Mouse (Mus musculus) MEL (cell line): ENCODE results near the gene Acacb. TPM values are rescaled to one million over a fixed set of nuclear protein-coding genes. Genes with fewer than 3 reads are reported as not detected.
A peak's percentile ranks its signal among the peaks of the same experiment; 100 is the strongest.

Experiments used
- DNase-seq: peaks from one replicate; pipeline ENCODE4 v3.0.0; 2011; ENCODE audit warnings: low read depth, low spot score
- H3K27ac ChIP-seq: 2 replicates; pipeline ENCODE4 v1.5.1; 2012; ENCODE audit warnings: low read depth, mild to moderate bottlenecking, control low read depth, low read length, moderate library complexity; ENCODE audit not compliant: control insufficient read depth
- H3K27me3 ChIP-seq, 2 experiments: fragments of 150-350 bp in 1 of 2; sonication (generic) in 1 of 2; 2 replicates each; pipeline ENCODE4 v1.6.1; 2012; ENCODE audit warnings: low read length in 2 of 2, mild to moderate bottlenecking in 2 of 2, improper control_type of control experiment in 1 of 2, moderate library complexity in 1 of 2; ENCODE audit not compliant: insufficient read depth in 2 of 2, control insufficient read depth in 1 of 2
- H3K36me3 ChIP-seq, 2 experiments: 2 replicates each; pipeline ENCODE4 v1.6.1; 2012 to 2014; ENCODE audit warnings: low read length in 2 of 2, improper control_type of control experiment in 1 of 2, inconsistent platforms in 1 of 2, mild to moderate bottlenecking in 1 of 2; ENCODE audit not compliant: insufficient read depth in 2 of 2, control insufficient read depth in 1 of 2
- H3K4me1 ChIP-seq, 2 experiments: fragments of 150-350 bp in 1 of 2; sonication (generic) in 1 of 2; 2 replicates each; pipeline ENCODE4 v1.6.1; 2012; ENCODE audit warnings: low read length in 2 of 2, improper control_type of control experiment in 1 of 2, mild to moderate bottlenecking in 1 of 2; ENCODE audit not compliant: insufficient read depth in 2 of 2, control insufficient read depth in 1 of 2
- H3K4me3 ChIP-seq, 2 experiments: fragments of 150-350 bp in 1 of 2; sonication (generic) in 1 of 2; 2 replicates each; pipeline ENCODE4 v1.5.1; 2012; ENCODE audit warnings: low read depth in 2 of 2, low read length in 2 of 2, mild to moderate bottlenecking in 2 of 2, moderate library complexity in 2 of 2, control low read depth in 1 of 2, improper control_type of control experiment in 1 of 2; ENCODE audit not compliant: control insufficient read depth in 1 of 2, insufficient read depth in 1 of 2
- H3K79me2 ChIP-seq: 2 replicates; pipeline ENCODE4 v1.6.1; 2012; ENCODE audit warnings: mild to moderate bottlenecking, low read length, moderate library complexity; ENCODE audit not compliant: control insufficient read depth, poor library complexity, insufficient read depth
- H3K9ac ChIP-seq: 2 replicates; pipeline ENCODE4 v1.6.1; 2012; ENCODE audit warnings: low read depth, mild to moderate bottlenecking, control low read depth, low read length, moderate library complexity; ENCODE audit not compliant: control insufficient read depth, poor library complexity, severe bottlenecking
- H3K9me3 ChIP-seq: fragments of 150-350 bp; sonication (generic); replicated peaks from 2 replicates; pipeline ENCODE4 v1.6.1; 2012; ENCODE audit warnings: mild to moderate bottlenecking, low read length, improper control_type of control experiment, moderate library complexity; ENCODE audit not compliant: insufficient read depth
- CHD2 ChIP-seq: IDR thresholded peaks from 2 replicates; pipeline ENCODE4 v1.6.1; 2011; ENCODE audit warnings: low read length, improper control_type of control experiment
- ELF1 ChIP-seq: IDR thresholded peaks from 2 replicates; pipeline ENCODE4 v1.6.1; 2014; ENCODE audit warnings: low read depth, mild to moderate bottlenecking, inconsistent platforms, low read length, improper control_type of control experiment, moderate library complexity
- ETS1 ChIP-seq: IDR thresholded peaks from 2 replicates; pipeline ENCODE4 v1.6.1; 2012; ENCODE audit warnings: low read depth, mild to moderate bottlenecking, inconsistent platforms, low read length, improper control_type of control experiment, moderate library complexity
- HCFC1 ChIP-seq: IDR thresholded peaks from 2 replicates; pipeline ENCODE4 v1.6.1; 2012; ENCODE audit warnings: low read depth, mild to moderate bottlenecking, inconsistent platforms, low read length, improper control_type of control experiment, moderate library complexity
- JUND ChIP-seq: IDR thresholded peaks from 2 replicates; pipeline ENCODE4 v1.6.1; 2011; ENCODE audit warnings: low read depth, mild to moderate bottlenecking, improper control_type of control experiment, low read length
- KAT2A ChIP-seq: conservative IDR thresholded peaks from 2 replicates; pipeline ENCODE4 v1.6.1; 2012; ENCODE audit warnings: low read depth, low read length, improper control_type of control experiment, inconsistent platforms
- MAX ChIP-seq: IDR thresholded peaks from 2 replicates; pipeline ENCODE4 v1.6.1; 2011; ENCODE audit warnings: low read length, improper control_type of control experiment
- MEF2A ChIP-seq: IDR thresholded peaks from 2 replicates; pipeline ENCODE4 v1.6.1; 2014; ENCODE audit warnings: low read depth, mild to moderate bottlenecking, inconsistent platforms, low read length, improper control_type of control experiment; ENCODE audit not compliant: poor library complexity, insufficient replicate concordance, severe bottlenecking; ENCODE audit errors: extremely low read depth
- MXI1 ChIP-seq: IDR thresholded peaks from 2 replicates; pipeline ENCODE4 v1.6.1; 2011; ENCODE audit warnings: mild to moderate bottlenecking, low read depth, low read length, improper control_type of control experiment
- MYB ChIP-seq: IDR thresholded peaks from 2 replicates; pipeline ENCODE4 v1.6.1; 2011; ENCODE audit warnings: mild to moderate bottlenecking, low read depth, low read length, improper control_type of control experiment
- POLR2A ChIP-seq, 2 experiments: IDR thresholded peaks; 2 replicates each; pipeline ENCODE4 v1.6.1; 2011 to 2012; ENCODE audit warnings: low read length in 2 of 2, mild to moderate bottlenecking in 2 of 2, control low read depth in 1 of 2, improper control_type of control experiment in 1 of 2, low read depth in 1 of 2, moderate library complexity in 1 of 2; ENCODE audit not compliant: control insufficient read depth in 1 of 2, insufficient read depth in 1 of 2, poor library complexity in 1 of 2
- POLR2AphosphoS2 ChIP-seq: IDR thresholded peaks from 2 replicates; pipeline ENCODE4 v1.6.1; 2011; ENCODE audit warnings: low read length, improper control_type of control experiment
- RAD21 ChIP-seq: IDR thresholded peaks from 2 replicates; pipeline ENCODE4 v1.6.1; 2011; ENCODE audit warnings: mild to moderate bottlenecking, low read depth, low read length, improper control_type of control experiment
- RCOR1 ChIP-seq: IDR thresholded peaks from 2 replicates; pipeline ENCODE4 v1.6.1; 2012; ENCODE audit warnings: low read depth, mild to moderate bottlenecking, inconsistent platforms, low read length, improper control_type of control experiment
- SIN3A ChIP-seq: IDR thresholded peaks from 2 replicates; pipeline ENCODE4 v1.6.1; 2012; ENCODE audit warnings: low read length, improper control_type of control experiment, inconsistent platforms
- TCF12 ChIP-seq: IDR thresholded peaks from 2 replicates; pipeline ENCODE4 v1.6.1; 2014; ENCODE audit warnings: low read depth, mild to moderate bottlenecking, inconsistent platforms, low read length, improper control_type of control experiment, moderate library complexity
- UBTF ChIP-seq: IDR thresholded peaks from 2 replicates; pipeline ENCODE4 v1.6.1; 2012; ENCODE audit warnings: low read depth, mild to moderate bottlenecking, inconsistent platforms, low read length, improper control_type of control experiment, moderate library complexity, borderline replicate concordance; ENCODE audit not compliant: insufficient read depth
- USF1 ChIP-seq: IDR thresholded peaks from 2 replicates; pipeline ENCODE4 v1.6.1; 2014; ENCODE audit warnings: low read depth, mild to moderate bottlenecking, inconsistent platforms, low read length, improper control_type of control experiment, moderate library complexity
- USF2 ChIP-seq, 2 experiments: IDR thresholded peaks; 2 replicates each; pipeline ENCODE4 v1.6.1; 2011 to 2012; ENCODE audit warnings: improper control_type of control experiment in 2 of 2, low read length in 2 of 2, borderline replicate concordance in 1 of 2, inconsistent platforms in 1 of 2, low read depth in 1 of 2, mild to moderate bottlenecking in 1 of 2; ENCODE audit not compliant: insufficient read depth in 1 of 2
- ZKSCAN1 ChIP-seq: IDR thresholded peaks from 2 replicates; pipeline ENCODE4 v1.6.1; 2012; ENCODE audit warnings: low read depth, mild to moderate bottlenecking, inconsistent platforms, low read length, improper control_type of control experiment, moderate library complexity
- ZMIZ1 ChIP-seq: IDR thresholded peaks from 2 replicates; pipeline ENCODE4 v1.6.1; 2012; ENCODE audit warnings: low read depth, mild to moderate bottlenecking, inconsistent platforms, low read length, improper control_type of control experiment, moderate library complexity
- ZNF384 ChIP-seq: IDR thresholded peaks from 2 replicates; pipeline ENCODE4 v1.6.1; 2012; ENCODE audit warnings: low read depth, mild to moderate bottlenecking, inconsistent platforms, low read length, improper control_type of control experiment
- polyA plus RNA-seq, 2 experiments: library from polyadenylated mRNA; stranded (reverse) in 1 of 2; unstranded in 1 of 2; fragments of >175 nt in 1 of 2; fragments of >200 nt in 1 of 2; gene quantifications; 2 replicates each; pipeline versions ENCODE4 v1.2.1 to v1.2.4; 2012; ENCODE audit warnings: low replicate concordance in 2 of 2, low read depth in 1 of 2; ENCODE audit not compliant: insufficient read length in 2 of 2, insufficient read depth in 1 of 2, missing spikeins in 1 of 2
- total RNA-seq: library from RNA; depleted of rRNA; stranded (reverse); fragments of 300-350 nt; gene quantifications from 2 replicates; pipeline ENCODE4 v1.2.3, GENCODE M21; 2012

Gene Acacb
- total and polyA plus RNA-seq, 3 experiments, result 2.0 to 5.3 TPM; not detected in 1

GRCm38 (mm10) chr5:114130698-114131520 is 15.4 kb upstream of the Acacb start:
- no peaks in the 10 kb centered on the region for H3K9me3 ChIP-seq
- TF ChIP-seq ZMIZ1, result no peak
- no peak for TF ChIP-seq ZNF384
- no peak for TF ChIP-seq RAD21
- no peak for TF ChIP-seq ELF1
- no peak for TF ChIP-seq RCOR1
- peak in 1 of 2 experiments; percentile 36; a peak in 2 of 4 replicates for TF ChIP-seq POLR2A (IDR thresholded peaks at IDR 0.05; ENCODE audit: control insufficient read depth in 1 of 2, insufficient read depth in 1 of 2, low read depth in 1 of 2, low read length in 2 of 2, poor library complexity in 1 of 2)
- no peak for TF ChIP-seq POLR2AphosphoS2
- TF ChIP-seq TCF12, result no peak
- TF ChIP-seq SIN3A, result peak; percentile 100
- no peak for TF ChIP-seq JUND
- TF ChIP-seq KAT2A, result no peak
- peak; percentile 79 for TF ChIP-seq CHD2
- peak; percentile 97 for TF ChIP-seq MAX
- TF ChIP-seq USF1, result peak; percentile 9; the same call in 1 of the 2 replicates
- peak; percentile 46 for TF ChIP-seq HCFC1
- no peak for TF ChIP-seq MYB
- peak; percentile 99 for TF ChIP-seq MXI1
- no peak for TF ChIP-seq ZKSCAN1
- TF ChIP-seq MEF2A, result no peak
- H3K36me3 ChIP-seq, result peaks cover 0 to 22% of the 10 kb centered on the region in 2 experiments; a peak in 2 of 4 replicates
- no peaks in the 10 kb centered on the region for H3K27me3 ChIP-seq
- H3K9ac ChIP-seq, result peak overlapping the region; percentile 84
- H3K79me2 ChIP-seq, result peaks cover 3% of the 10 kb centered on the region; the same call in 1 of the 2 replicates
- peak; percentile 95 for DNase-seq
- H3K4me3 ChIP-seq, result peak overlapping the region; percentile 73 to 75
- peak overlapping the region; percentile 58 for H3K27ac ChIP-seq
- peaks cover 8 to 32% of the 10 kb centered on the region in 2 experiments for H3K4me1 ChIP-seq

DNA sequence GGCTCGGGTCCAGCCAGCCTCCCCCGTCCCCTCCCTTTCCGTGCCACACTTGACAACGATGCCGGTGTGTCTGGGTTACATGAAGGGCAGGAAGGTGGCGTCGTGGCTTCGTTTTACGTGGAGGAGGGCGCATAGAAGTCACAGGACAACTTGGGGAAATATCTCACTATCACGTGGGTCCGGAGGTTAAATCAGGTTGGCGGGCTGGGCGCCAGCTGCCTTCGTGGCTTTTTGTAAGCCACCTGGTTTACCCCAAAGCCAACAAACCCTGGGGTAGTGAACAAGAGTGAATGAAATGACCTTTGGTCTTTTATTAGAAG is 14.9 kb upstream of the Acacb start:
- TF ChIP-seq USF1, result peak; percentile 89
- peak; percentile 14; the same call in 1 of the 2 replicates for TF ChIP-seq ETS1
- TF ChIP-seq USF2 (IDR thresholded peaks at IDR 0.05; ENCODE audit: borderline replicate concordance in 1 of 2, insufficient read depth in 1 of 2, low read depth in 1 of 2, low read length in 2 of 2), result peak in 1 of 2 experiments; percentile 55; a peak in 1 of 4 replicates
- no peak for TF ChIP-seq UBTF
- Histone ChIP-seq H3K9ac (peak overlapping the region; percentile 84), H3K27ac (peak overlapping the region; percentile 58), H3K79me2 (peaks cover 3% of the 10 kb centered on the region; the same call in 1 of the 2 replicates), H3K27me3 (no peaks in the 10 kb centered on the region), H3K4me3 (peak overlapping the region; percentile 55 to 73), H3K36me3 (peaks cover 0 to 21% of the 10 kb centered on the region in 2 experiments; a peak in 2 of 4 replicates), H3K9me3 (no peaks in the 10 kb centered on the region), H3K4me1 (peaks cover 8 to 32% of the 10 kb centered on the region in 2 experiments)
- peak; percentile 86 for DNase-seq
